Mouse (Mus musculus) spleen, postnatal 0 days (tissue): Measurements from ENCODE around the gene Paqr9. TPM values are rescaled to one million over a fixed set of nuclear protein-coding genes. Genes with fewer than 3 reads are reported as not detected.

ENCODE experiments used
- polyA plus RNA-seq: library from polyadenylated mRNA; unstranded; fragments of >200 nt; fragmentation: Nextera tagmentation; extraction: Ambion mirVana; gene quantifications from 2 replicates; pipeline ENCODE4 v1.2.1, GENCODE M21; 2015

Gene Paqr9
- polyA plus RNA-seq: 5.5 and 6.0 TPM in 2 replicates

DNA sequence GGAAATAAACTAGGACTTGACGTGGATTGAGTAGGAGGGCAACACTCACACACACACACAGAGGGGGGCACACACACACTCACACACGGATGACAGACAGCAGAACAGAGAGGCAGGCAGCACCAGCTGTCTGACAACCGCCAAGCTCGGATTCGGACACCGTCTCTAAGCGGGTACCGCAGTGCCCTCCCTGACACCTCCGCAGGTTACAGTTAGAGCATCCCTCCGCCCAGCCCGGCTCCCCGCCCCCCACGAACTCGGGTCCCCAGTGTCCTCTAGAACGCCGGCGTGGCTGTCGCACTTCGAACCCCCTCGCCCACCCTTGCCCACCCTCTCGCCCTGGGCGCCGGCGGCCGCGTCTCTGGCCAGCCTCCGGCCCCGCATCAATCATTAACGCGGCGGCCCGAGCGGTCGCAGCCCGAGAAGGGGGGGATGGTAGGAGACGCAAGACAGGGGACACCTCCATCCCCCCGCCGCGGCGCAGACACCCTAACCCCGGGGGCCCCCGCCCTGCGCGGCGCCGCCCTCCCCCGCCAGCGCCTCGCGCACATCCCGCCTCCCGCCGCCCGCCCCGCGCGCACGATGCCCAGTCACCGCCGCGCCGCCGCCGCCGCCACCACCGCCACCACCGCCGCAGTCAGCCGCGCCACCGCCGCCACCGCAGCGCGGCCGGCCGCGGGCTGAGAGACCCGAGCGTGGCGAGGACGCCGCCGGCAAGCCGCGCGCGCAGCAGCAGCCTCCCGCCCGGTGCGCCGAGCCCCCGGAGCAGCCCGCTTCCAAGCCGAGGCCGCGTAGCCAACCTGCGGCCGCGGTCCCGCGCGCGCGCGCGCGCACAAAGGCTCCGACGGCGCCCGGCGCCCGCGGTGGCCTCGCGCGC lies at the start of gene Paqr9:
Paqr9 (plus strand) TSS at position 599 of the 877 bp plus-strand sequence.

GRCm38 (mm10) chr9:95511472-95512330 lies 47.8 kb upstream of the Paqr9 start, which contains the start of gene U2surp:
U2surp (minus strand) TSS chr9:95511996.

Other genes starting within 250 kb of the Paqr9 start
- gene Chst2, start 152.9 kb upstream of the Paqr9 start, polyA plus RNA-seq: 0.95 and 1.1 TPM in 2 replicates
- 106 and 111 TPM in 2 replicates for gene U2surp, start 47.7 kb upstream of the Paqr9 start, polyA plus RNA-seq
- 0.07 and 0.13 TPM in 2 replicates for gene Pcolce2, start 77.9 kb downstream of the Paqr9 start, polyA plus RNA-seq
- 0.28 TPM in 2 replicates for gene Trpc1, start 190.7 kb downstream of the Paqr9 start, polyA plus RNA-seq